Mouse (Mus musculus) hematopoietic stem cell, adult 5-6 weeks (primary cell): ENCODE measurements at regions not wholly inside any gene's neighbourhood (a gene's known extent, or its start where the extent isn't known, plus 50 kb on each side); places are given as distances from the start of the nearest gene placed in this dataset.
"Not testable (repeated sequence)": the region's sequence is repeated elsewhere in the genome, so short reads cannot be mapped to it uniquely, and the experiment has no call there.

ENCODE experiments used
- ATAC-seq, 2 experiments: fragments of 125-278 bp in 1 of 2; replicated peaks in 1 of 2; 2 replicates each; pipeline ENCODE4 v1.8.0; 2016 to 2017; ENCODE audit warnings: inconsistent platforms in 2 of 2, mild to moderate bottlenecking in 2 of 2, moderate number of reproducible peaks in 2 of 2, low read depth in 1 of 2, moderate TSS enrichment in 1 of 2; ENCODE audit not compliant: low FRiP score in 2 of 2, poor library complexity in 2 of 2, severe bottlenecking in 2 of 2, insufficient read depth in 1 of 2, low TSS enrichment in 1 of 2

GRCm38 (mm10) chr15:93005751-93006231, 269.2 kb downstream of the Gxylt1 start:
- peak; percentile 60 to 66 for ATAC-seq

- not testable (repeated sequence) for ATAC-seq
Measured at GRCm38 (mm10) chr15:93005186-93005585, 269.8 kb downstream of the Gxylt1 start.

- no peak for ATAC-seq
Measured at GRCm38 (mm10) chr15:93004551-93004950, 270.4 kb downstream of the Gxylt1 start.

GRCm38 (mm10) chr15:93003233-93003632, 271.7 kb downstream of the Gxylt1 start:
- ATAC-seq = no peak

- ATAC-seq = peak; percentile 29 to 44
Measured at GRCm38 (mm10) chr15:93002002-93002904, 272.7 kb downstream of the Gxylt1 start.

- no peak for ATAC-seq
Measured at GRCm38 (mm10) chr15:93001346-93002001, 273.5 kb downstream of the Gxylt1 start.

GRCm38 (mm10) chr15:93000121-93000520, 274.9 kb downstream of the Gxylt1 start:
- no peak for ATAC-seq

GRCm38 (mm10) chr15:92997933-92998332, 277.0 kb downstream of the Gxylt1 start:
- ATAC-seq = peak; percentile 79 to 86

- peak in 1 of 2 experiments; percentile 54; a peak in 2 of 4 replicates for ATAC-seq
Measured at GRCm38 (mm10) chr15:92994191-92994671, 280.7 kb downstream of the Gxylt1 start.

- peak; percentile 12 to 37; a peak in 2 of 4 replicates for ATAC-seq
Measured at GRCm38 (mm10) chr15:92993538-92994190, 281.3 kb downstream of the Gxylt1 start.

- ATAC-seq = no peak
Measured at GRCm38 (mm10) chr15:92975774-92976173, 299.2 kb downstream of the Gxylt1 start.

GRCm38 (mm10) chr15:92974931-92975330, 300.0 kb downstream of the Gxylt1 start:
- no peak for ATAC-seq

- no peak for ATAC-seq
Measured at GRCm38 (mm10) chr15:92973651-92974229, 301.2 kb downstream of the Gxylt1 start.

GRCm38 (mm10) chr15:92965556-92965955, 309.4 kb downstream of the Gxylt1 start:
- no peak for ATAC-seq

- ATAC-seq = no peak
Measured at GRCm38 (mm10) chr15:92964901-92965300, 310.1 kb downstream of the Gxylt1 start.

GRCm38 (mm10) chr15:92964131-92964530, 310.8 kb downstream of the Gxylt1 start:
- no peak for ATAC-seq

GRCm38 (mm10) chr15:92950912-92951311, 324.1 kb downstream of the Gxylt1 start:
- ATAC-seq = not testable (repeated sequence)
